Mouse (Mus musculus): ENCODE measurements around the gene Stxbp6. TPM values are rescaled to one million over a fixed set of nuclear protein-coding genes. Genes with fewer than 3 reads are reported as not detected.

Gene Stxbp6
- polyA plus RNA-seq, 1 experiment from 2014 or later: 11.5 TPM

- 77% methylated on average over 1 of the region's 1 CpGs for WGBS
- H3K4me3 ChIP-seq: no peak overlapping the region
- H3K36me3 ChIP-seq: no peaks in the 10 kb centered on the region
- H3K9ac ChIP-seq: no peak overlapping the region
- H3K4me1 ChIP-seq: peaks cover 12% of the 10 kb centered on the region
- no peaks in the 10 kb centered on the region for H3K27me3 ChIP-seq
- H3K4me2 ChIP-seq (replicated peaks): no peak overlapping the region
- H3K9me3 ChIP-seq (replicated peaks): no peaks in the 10 kb centered on the region
- H3K27ac ChIP-seq: no peak overlapping the region
- ATAC-seq (ENCODE audit: low FRiP score): no peak
Observed at GRCm38 (mm10) chr12:44835879-44836467, 238.5 kb downstream of the Stxbp6 start.

- no peak overlapping the region for H3K4me3 ChIP-seq
- H3K27ac ChIP-seq: no peak overlapping the region
- WGBS: 92% methylated on average over 2 of the region's 2 CpGs
- no peak overlapping the region for H3K9ac ChIP-seq
- no peaks in the 10 kb centered on the region for H3K27me3 ChIP-seq
- no peaks in the 10 kb centered on the region for H3K4me1 ChIP-seq
- no peak for ATAC-seq (ENCODE audit: low FRiP score)
- H3K36me3 ChIP-seq: no peaks in the 10 kb centered on the region
- no peak overlapping the region for H3K4me2 ChIP-seq (replicated peaks)
- H3K9me3 ChIP-seq (replicated peaks): no peaks in the 10 kb centered on the region
Observed at GRCm38 (mm10) chr12:44811895-44812294, 262.6 kb downstream of the Stxbp6 start.

GRCm38 (mm10) chr12:44804213-44804612 lies 270.3 kb downstream of the Stxbp6 start:
- H3K27ac ChIP-seq: no peak overlapping the region

More at GRCm38 (mm10) chr12:44804213-44804612, 270.3 kb downstream of the Stxbp6 start:
- Histone ChIP-seq H3K9me3 (replicated peaks) (no peaks in the 10 kb centered on the region), H3K4me1 (no peaks in the 10 kb centered on the region), H3K27me3 (no peaks in the 10 kb centered on the region), H3K4me3 (no peak overlapping the region), H3K36me3 (no peaks in the 10 kb centered on the region), H3K4me2 (replicated peaks) (no peak overlapping the region), H3K9ac (no peak overlapping the region)
- ATAC-seq (ENCODE audit: low FRiP score): no peak
